Mouse (Mus musculus) liver, embryonic 11.5 days (tissue): ENCODE data around the gene Hist1h2af. TPM values are rescaled to one million over a fixed set of nuclear protein-coding genes. Genes with fewer than 3 reads are reported as not detected.
"Not testable (repeated sequence)": the region's sequence is repeated elsewhere in the genome, so short reads cannot be mapped to it uniquely, and the experiment has no call there.

ENCODE experiments used
- ATAC-seq: fragments of 200-750 bp; cut with Nextera tagmentation; replicated peaks from 2 replicates; pipeline ENCODE4 v1.8.0; 2017; ENCODE audit warnings: moderate number of reproducible peaks, mild to moderate bottlenecking, moderate TSS enrichment, moderate library complexity; ENCODE audit not compliant: low FRiP score
- DNase-seq: peaks from one replicate; pipeline ENCODE4 v3.0.0-alpha.2; 2017; ENCODE audit warnings: low spot score
- H3K27ac ChIP-seq: fragments of 300-500 bp; sonication (generic); 2 replicates; pipeline ENCODE4 v1.5.1; 2014; ENCODE audit warnings: mild to moderate bottlenecking, low read depth, low read length, control low read depth
- H3K27me3 ChIP-seq: fragments of 300-500 bp; sonication (generic); replicated peaks from 2 replicates; pipeline ENCODE4 v1.6.1; 2014; ENCODE audit warnings: low read length, mixed read lengths; ENCODE audit not compliant: control insufficient read depth, insufficient read depth
- H3K36me3 ChIP-seq: fragments of 300-500 bp; sonication (generic); 2 replicates; pipeline ENCODE4 v1.6.1; 2014; ENCODE audit warnings: mild to moderate bottlenecking, low read length, moderate library complexity, mixed read lengths; ENCODE audit not compliant: control insufficient read depth, insufficient read depth
- H3K4me1 ChIP-seq: fragments of 300-500 bp; sonication (generic); replicated peaks from 2 replicates; pipeline ENCODE4 v1.6.1; 2014; ENCODE audit warnings: low read length, mixed read lengths; ENCODE audit not compliant: control insufficient read depth, insufficient read depth
- H3K4me2 ChIP-seq: fragments of 300-500 bp; sonication (generic); 2 replicates; pipeline ENCODE4 v1.6.1; 2014; ENCODE audit warnings: mild to moderate bottlenecking, control low read depth, moderate library complexity
- H3K4me3 ChIP-seq: fragments of 300-500 bp; sonication (generic); 2 replicates; pipeline ENCODE4 v1.5.1; 2014; ENCODE audit warnings: low read depth, low read length, control low read depth
- H3K9ac ChIP-seq: fragments of 300-500 bp; sonication (generic); 2 replicates; pipeline ENCODE4 v1.6.1; 2014; ENCODE audit warnings: low read depth, low read length, control low read depth
- H3K9me3 ChIP-seq: fragments of 300-500 bp; sonication (generic); 2 replicates; pipeline ENCODE4 v1.6.1; 2016; ENCODE audit warnings: low read length, inconsistent platforms, mixed read lengths; ENCODE audit not compliant: control insufficient read depth
- WGBS: fragments of 180-500 bp; shearing (Covaris S2); extraction: QIAGEN DNeasy Blood & Tissue Kit; methylation state at CpG from one replicate; pipeline ENCODE4 v1.1.7; 2014; 5-methylcytosine and 5-hydroxymethylcytosine counted together
- polyA plus RNA-seq: library from polyadenylated mRNA; unstranded; fragments of >200 nt; fragmentation: Nextera tagmentation; extraction: Ambion mirVana; gene quantifications from 2 replicates; pipeline ENCODE4 v1.2.1, GENCODE M21; 2014

The Hist1h2af gene
- polyA plus RNA-seq, 1 experiment from 2014 or later = 5.1 TPM

DNA sequence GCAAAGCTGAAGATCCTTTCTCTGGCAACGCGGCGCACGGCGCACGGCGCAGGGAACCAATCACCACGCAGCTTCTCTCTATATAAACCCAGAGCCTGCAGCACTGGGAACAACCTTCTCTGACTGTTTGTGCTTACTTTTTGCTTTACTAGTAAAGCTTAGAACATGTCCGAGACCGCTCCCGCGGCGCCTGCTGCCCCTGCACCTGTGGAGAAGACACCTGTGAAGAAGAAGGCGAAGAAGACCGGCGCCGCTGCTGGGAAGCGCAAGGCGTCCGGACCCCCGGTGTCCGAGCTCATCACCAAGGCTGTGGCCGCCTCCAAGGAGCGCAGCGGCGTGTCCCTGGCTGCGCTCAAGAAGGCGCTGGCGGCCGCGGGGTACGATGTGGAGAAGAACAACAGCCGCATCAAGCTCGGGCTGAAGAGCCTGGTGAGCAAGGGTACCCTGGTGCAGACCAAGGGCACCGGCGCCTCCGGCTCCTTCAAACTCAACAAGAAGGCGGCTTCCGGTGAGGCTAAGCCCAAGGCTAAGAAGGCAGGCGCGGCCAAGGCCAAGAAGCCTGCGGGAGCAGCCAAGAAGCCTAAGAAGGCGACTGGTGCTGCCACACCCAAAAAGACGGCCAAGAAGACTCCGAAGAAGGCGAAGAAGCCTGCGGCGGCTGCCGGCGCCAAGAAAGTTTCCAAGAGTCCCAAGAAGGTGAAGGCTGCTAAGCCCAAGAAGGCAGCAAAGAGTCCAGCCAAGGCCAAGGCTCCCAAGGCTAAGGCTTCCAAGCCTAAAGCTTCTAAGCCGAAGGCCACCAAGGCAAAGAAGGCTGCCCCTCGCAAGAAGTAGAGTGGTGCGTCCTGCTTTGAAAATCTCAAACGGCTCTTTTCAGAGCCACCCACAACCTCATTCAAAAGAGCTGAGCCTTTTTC, 21.5 kb downstream of the Hist1h2af start:
- H3K27ac ChIP-seq = peak overlapping the region; percentile 100
- peak overlapping the region; percentile 91 for H3K9ac ChIP-seq
- peak overlapping the region; percentile 83 for H3K4me2 ChIP-seq
- whole genome bisulfite sequencing = under 1% methylated on average over 54 of the region's 54 CpGs
- ATAC-seq = peak; percentile 81
- 0 out of 2 replicates have a peak, but pooled peaks cover 13% of the 10 kb centered on the region for H3K4me1 ChIP-seq
- peak; percentile 88 for DNase-seq
- no peaks in the 10 kb centered on the region for H3K36me3 ChIP-seq
- H3K9me3 ChIP-seq = no peaks in the 10 kb centered on the region
- H3K4me3 ChIP-seq = peak overlapping the region; percentile 56
- H3K27me3 ChIP-seq = no peaks in the 10 kb centered on the region

DNA sequence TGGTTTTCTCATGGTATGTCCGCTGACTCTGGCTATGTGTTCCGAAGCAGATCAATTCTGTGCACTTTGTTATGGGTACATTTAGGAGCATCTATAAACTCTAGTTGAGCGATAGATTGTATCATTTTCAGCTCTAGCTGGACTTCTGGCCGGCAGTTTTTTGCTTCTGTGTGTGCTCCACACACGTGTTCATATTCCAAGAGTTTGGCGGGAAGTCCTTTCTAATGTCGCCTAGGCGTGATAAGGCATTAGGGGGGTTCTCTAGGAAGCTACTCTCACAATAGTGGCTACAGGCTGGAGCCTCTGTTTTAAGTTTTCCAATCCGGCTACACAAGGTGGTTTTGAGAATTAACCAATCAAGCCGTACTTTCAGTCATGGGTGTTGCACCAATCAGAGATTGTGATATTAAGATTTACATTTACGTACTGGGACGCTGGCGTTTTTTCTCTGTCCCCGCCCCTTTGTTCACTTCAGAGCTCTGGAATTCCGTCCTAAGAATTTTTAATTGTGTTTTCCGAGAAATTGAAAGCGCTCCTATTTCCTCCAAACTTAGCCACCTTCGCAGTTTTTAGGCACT, 22.2 kb downstream of the Hist1h2af start:
- Histone ChIP-seq H3K27ac (peak overlapping the region; percentile 100), H3K9ac (peak overlapping the region; percentile 91), H3K4me1 (0 out of 2 replicates have a peak, but pooled peaks cover 8% of the 10 kb centered on the region), H3K36me3 (no peaks in the 10 kb centered on the region), H3K9me3 (no peaks in the 10 kb centered on the region), H3K4me2 (peak overlapping the region; percentile 83), H3K4me3 (peak overlapping the region; percentile 56), H3K27me3 (no peaks in the 10 kb centered on the region)
- peak; percentile 75 for DNase-seq
- WGBS = under 1% methylated on average over 18 of the region's 18 CpGs
- peak; percentile 66 for ATAC-seq

DNA sequence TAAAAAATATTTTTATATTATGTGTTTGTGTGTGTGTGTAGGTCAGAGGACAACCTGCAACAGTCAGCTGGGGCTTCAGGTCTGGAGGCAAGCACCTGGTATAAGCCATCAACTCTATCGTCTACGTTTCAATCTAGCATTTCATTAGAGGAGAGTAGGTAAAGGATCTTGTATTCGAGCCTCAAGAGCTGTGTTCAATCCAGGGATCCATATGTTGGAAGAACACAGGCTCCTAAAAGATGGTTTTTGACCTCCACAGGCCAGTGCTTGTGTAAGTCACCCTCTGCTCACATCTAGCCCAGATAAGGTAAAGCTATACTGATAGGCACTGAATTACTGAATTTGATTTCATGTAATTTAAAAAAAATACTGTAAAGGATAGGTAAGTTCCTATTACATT, 23.2 kb downstream of the Hist1h2af start:
- Histone ChIP-seq H3K27me3 (no peaks in the 10 kb centered on the region), H3K4me1 (0 out of 2 replicates have a peak, but pooled peaks cover 7% of the 10 kb centered on the region), H3K36me3 (no peaks in the 10 kb centered on the region), H3K9ac (peak overlapping the region; percentile 91; the same call in 1 of the 2 replicates), H3K9me3 (no peaks in the 10 kb centered on the region), H3K4me3 (peak overlapping the region; percentile 56), H3K4me2 (peak overlapping the region; percentile 83), H3K27ac (peak overlapping the region; percentile 100)
- DNase-seq (no peak), ATAC-seq (no peak)
- 67% methylated on average over 3 of the region's 3 CpGs for WGBS

GRCm38 (mm10) chr13:23560699-23561098, 27.0 kb downstream of the Hist1h2af start:
- Histone ChIP-seq H3K9ac (peak overlapping the region; percentile 50; the same call in 1 of the 2 replicates), H3K27ac (peak overlapping the region; percentile 64)
- 27% methylated on average over 2 of the region's 2 CpGs for WGBS

DNA sequence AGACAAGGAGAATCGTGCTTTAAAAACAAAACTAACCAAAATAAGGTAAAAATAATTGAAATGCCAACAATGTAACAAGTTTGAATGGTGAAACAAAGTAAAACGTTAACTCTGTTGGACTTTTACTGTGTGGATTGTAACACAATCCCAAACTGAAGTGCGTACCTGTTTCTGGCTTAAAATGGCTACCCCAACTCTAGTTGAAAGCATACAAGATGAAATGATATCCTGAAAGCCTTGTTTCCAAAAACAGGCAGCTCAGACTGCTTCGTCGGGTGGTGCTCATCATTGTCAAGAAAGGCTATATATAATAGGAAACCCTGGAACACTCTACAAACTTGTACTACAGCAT, 27.8 kb downstream of the Hist1h2af start:
- H3K4me3 ChIP-seq = peak overlapping the region; percentile 37
- not testable (repeated sequence) for H3K36me3 ChIP-seq, H3K27me3 ChIP-seq, H3K9me3 ChIP-seq, DNase-seq, ATAC-seq, H3K4me1 ChIP-seq
- H3K27ac ChIP-seq = peak overlapping the region; percentile 100
- peak overlapping the region; percentile 48 for H3K4me2 ChIP-seq
- H3K9ac ChIP-seq = peak overlapping the region; percentile 48
- WGBS = 0% methylated on average over 2 of the region's 5 CpGs

More at GRCm38 (mm10) chr13:23560699-23561098, 27.0 kb downstream of the Hist1h2af start:
- peak; percentile 51 for DNase-seq
- ATAC-seq, H3K36me3 ChIP-seq, H3K27me3 ChIP-seq, H3K9me3 ChIP-seq, H3K4me1 ChIP-seq: not testable (repeated sequence)
- Histone ChIP-seq H3K4me3 (0 out of 2 replicates have a peak overlapping the region, but pooled peaks have one; percentile 10), H3K4me2 (peak overlapping the region; percentile 47)

DNA sequence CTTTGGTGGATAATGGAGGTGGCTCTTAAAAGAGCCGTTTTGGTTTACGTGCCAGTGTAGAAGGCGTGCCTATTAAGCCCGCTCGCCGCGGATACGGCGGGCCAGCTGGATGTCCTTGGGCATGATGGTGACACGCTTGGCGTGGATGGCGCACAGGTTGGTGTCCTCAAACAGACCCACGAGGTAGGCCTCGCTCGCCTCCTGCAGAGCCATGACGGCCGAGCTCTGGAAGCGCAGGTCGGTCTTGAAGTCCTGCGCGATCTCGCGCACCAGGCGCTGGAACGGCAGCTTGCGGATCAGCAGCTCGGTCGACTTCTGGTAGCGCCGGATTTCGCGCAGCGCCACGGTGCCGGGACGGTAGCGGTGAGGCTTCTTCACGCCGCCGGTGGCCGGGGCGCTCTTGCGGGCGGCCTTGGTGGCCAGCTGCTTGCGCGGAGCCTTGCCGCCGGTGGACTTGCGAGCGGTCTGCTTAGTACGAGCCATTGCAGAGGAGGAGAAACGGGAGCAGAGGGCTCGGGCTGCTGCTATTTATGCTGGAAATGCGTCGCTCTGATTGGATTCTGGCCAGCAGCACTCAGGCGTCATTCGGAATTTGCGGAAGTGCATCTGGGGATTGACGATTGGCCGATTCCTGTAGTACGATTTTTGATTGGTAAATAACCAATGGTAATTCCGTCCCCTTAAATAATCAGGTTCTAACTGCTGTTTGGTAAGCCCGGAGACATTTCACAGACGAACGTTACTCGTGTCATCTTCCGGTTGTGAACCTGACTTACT, 28.4 kb downstream of the Hist1h2af start, which contains the start of gene Hist1h3e:
Gene Hist1h3e, minus strand, starts transcription at position 487 of the 777 bp plus-strand sequence.
- not testable (repeated sequence) for H3K4me1 ChIP-seq, H3K27me3 ChIP-seq, H3K36me3 ChIP-seq, H3K9me3 ChIP-seq
- ATAC-seq = peak; percentile 93
- peak within 1 kb of the TSS; percentile 100 for H3K27ac ChIP-seq
- peak within 1 kb of the TSS; percentile 81 for H3K4me2 ChIP-seq
- peak; percentile 91 for DNase-seq
- WGBS = under 1% methylated on average over 55 of the region's 67 CpGs
- peak within 1 kb of the TSS; percentile 39 for H3K4me3 ChIP-seq
- H3K9ac ChIP-seq = peak within 1 kb of the TSS; percentile 77

- peak overlapping the region; percentile 81 for H3K4me2 ChIP-seq
- ATAC-seq (peak; percentile 34), DNase-seq (peak; percentile 44)
- H3K9me3 ChIP-seq = no peaks in the 10 kb centered on the region
- H3K9ac ChIP-seq = peak overlapping the region; percentile 77
- 2% methylated on average over 18 of the region's 18 CpGs for WGBS
- H3K4me3 ChIP-seq = peak overlapping the region; percentile 39
- no peaks in the 10 kb centered on the region for H3K36me3 ChIP-seq
- H3K4me1 ChIP-seq = no peaks in the 10 kb centered on the region
- peak overlapping the region; percentile 100 for H3K27ac ChIP-seq
- no peaks in the 10 kb centered on the region for H3K27me3 ChIP-seq
Observed at GRCm38 (mm10) chr13:23562699-23563462, 29.2 kb downstream of the Hist1h2af start.
